Mouse (Mus musculus) hindbrain, postnatal 0 days (tissue): ENCODE measurements around the gene Plekhg3. TPM values are rescaled to one million over a fixed set of nuclear protein-coding genes. Genes with fewer than 3 reads are reported as not detected.

Experiments used
- ATAC-seq: fragments of 200-750 bp; cut with Nextera tagmentation; 2 replicates; pipeline ENCODE4 v1.8.0; 2017; ENCODE audit warnings: mild to moderate bottlenecking, moderate TSS enrichment, moderate library complexity
- DNase-seq: peaks from one replicate; pipeline ENCODE4 v3.0.0-alpha.2; 2015; ENCODE audit warnings: low spot score
- H3K27ac ChIP-seq: fragments of 300-500 bp; sonication (generic); 2 replicates; pipeline ENCODE4 v1.5.1; 2014; ENCODE audit warnings: mild to moderate bottlenecking
- H3K27me3 ChIP-seq: fragments of 300-500 bp; sonication (generic); 2 replicates; pipeline ENCODE4 v1.6.1; 2014; ENCODE audit warnings: low read length, mixed read lengths; ENCODE audit not compliant: insufficient read depth
- H3K36me3 ChIP-seq: fragments of 300-500 bp; sonication (generic); 2 replicates; pipeline ENCODE4 v1.6.1; 2014; ENCODE audit warnings: low read length, mixed read lengths; ENCODE audit not compliant: insufficient read depth
- H3K4me1 ChIP-seq: fragments of 300-500 bp; sonication (generic); 2 replicates; pipeline ENCODE4 v1.6.1; 2014; ENCODE audit warnings: antibody characterized with exemption, low read length, mixed read lengths; ENCODE audit not compliant: insufficient read depth
- H3K4me2 ChIP-seq: fragments of 300-500 bp; sonication (generic); 2 replicates; pipeline ENCODE4 v1.6.1; 2014; ENCODE audit warnings: low read depth, mild to moderate bottlenecking, low read length, moderate library complexity, mixed read lengths
- H3K4me3 ChIP-seq: fragments of 300-500 bp; sonication (generic); 2 replicates; pipeline ENCODE4 v1.5.1; 2014; ENCODE audit warnings: low read length
- H3K9ac ChIP-seq: fragments of 300-500 bp; sonication (generic); replicated peaks from 2 replicates; pipeline ENCODE4 v1.6.1; 2014; ENCODE audit warnings: mild to moderate bottlenecking, low read length, moderate library complexity, mixed read lengths
- H3K9me3 ChIP-seq: fragments of 300-500 bp; sonication (generic); 2 replicates; pipeline ENCODE4 v1.6.1; 2016; ENCODE audit warnings: low read length, mixed read lengths
- CTCF ChIP-seq: IDR thresholded peaks from 2 replicates; pipeline ENCODE4 v1.5.1; 2016; ENCODE audit warnings: antibody characterized with exemption, control low read depth, low read depth
- WGBS: fragments of 180-500 bp; shearing (Covaris S2); extraction: QIAGEN DNeasy Blood & Tissue Kit; methylation state at CpG from one replicate; pipeline ENCODE4 v1.1.7; 2014; 5-methylcytosine and 5-hydroxymethylcytosine counted together
- polyA plus RNA-seq: library from polyadenylated mRNA; unstranded; fragments of >200 nt; fragmentation: Nextera tagmentation; extraction: Ambion mirVana; gene quantifications from 2 replicates; pipeline ENCODE4 v1.2.1, GENCODE M21; 2015
- total RNA-seq: library from RNA; depleted of rRNA; stranded (reverse); fragments of >200 nt; gene quantifications from 2 replicates; pipeline ENCODE4 v1.2.3, GENCODE M21; 2014

Gene Plekhg3
- total and polyA plus RNA-seq, 2 experiments from 2014 or later = 1.8 to 5.4 TPM

DNA sequence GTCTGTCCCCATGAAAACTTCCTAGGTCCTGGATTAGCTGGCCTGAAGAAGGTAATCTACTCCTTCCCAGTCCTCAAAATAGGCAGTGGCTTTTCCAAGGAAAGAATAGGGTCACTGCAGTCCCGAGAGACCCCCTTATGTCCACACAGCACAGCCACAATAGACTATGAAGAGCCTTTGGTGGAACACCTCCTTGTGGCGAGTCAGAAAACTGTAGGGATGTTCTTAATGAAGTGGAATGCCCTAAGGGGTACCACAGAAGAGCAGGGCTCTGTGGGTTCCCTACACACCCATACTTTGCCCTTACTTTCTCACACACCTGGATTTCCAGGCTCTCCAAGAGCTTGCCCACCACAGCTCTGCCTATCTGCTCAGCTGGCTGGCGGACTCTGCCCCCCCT is 75.1 kb downstream of the Plekhg3 start:
- TF ChIP-seq CTCF = peak; percentile 38
- H3K4me1 ChIP-seq = 0 out of 2 replicates have a peak, but pooled peaks cover 3% of the 10 kb centered on the region
- ATAC-seq = no peak
- H3K9ac ChIP-seq = no peak overlapping the region
- no peak overlapping the region for H3K4me3 ChIP-seq
- no peak overlapping the region for H3K27ac ChIP-seq
- peaks cover 9% of the 10 kb centered on the region for H3K36me3 ChIP-seq
- H3K4me2 ChIP-seq = no peak overlapping the region
- 57% methylated on average over 3 of the region's 3 CpGs for WGBS
- no peak for DNase-seq
- no peaks in the 10 kb centered on the region for H3K27me3 ChIP-seq
- H3K9me3 ChIP-seq = no peaks in the 10 kb centered on the region

DNA sequence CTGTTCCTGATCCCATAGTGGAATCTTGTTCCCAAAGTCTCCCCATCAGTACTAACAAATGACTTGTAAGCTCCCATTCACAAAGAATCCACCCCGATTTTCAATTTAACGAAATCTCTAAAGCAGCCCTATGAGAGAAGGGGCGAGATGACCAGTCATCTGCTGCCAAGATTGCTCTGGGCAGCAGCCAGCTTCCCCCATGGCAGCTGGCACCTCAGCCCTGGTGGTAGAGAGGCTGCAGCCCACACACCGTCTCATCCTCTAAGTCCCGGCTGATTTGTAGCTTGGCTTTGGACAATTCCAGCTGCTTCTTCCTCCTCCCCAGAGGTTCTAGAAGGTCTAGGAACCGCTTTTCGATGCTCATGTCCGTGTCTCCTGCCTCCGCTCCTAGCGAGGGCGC is 77.5 kb downstream of the Plekhg3 start:
- DNase-seq (peak; percentile 74), ATAC-seq (peak; percentile 44; the same call in 1 of the 2 replicates)
- peak; percentile 35 for TF ChIP-seq CTCF
- 65% methylated on average over 11 of the region's 11 CpGs for WGBS
- no peak overlapping the region for H3K9ac ChIP-seq
- 0 out of 2 replicates have a peak, but pooled peaks cover 9% of the 10 kb centered on the region for H3K36me3 ChIP-seq
- no peaks in the 10 kb centered on the region for H3K9me3 ChIP-seq
- H3K27ac ChIP-seq = no peak overlapping the region
- no peaks in the 10 kb centered on the region for H3K27me3 ChIP-seq
- 0 out of 2 replicates have a peak, but pooled peaks cover 3% of the 10 kb centered on the region for H3K4me1 ChIP-seq
- no peak overlapping the region for H3K4me3 ChIP-seq
- 0 out of 2 replicates have a peak overlapping the region, but pooled peaks have one; percentile 13 for H3K4me2 ChIP-seq

DNA sequence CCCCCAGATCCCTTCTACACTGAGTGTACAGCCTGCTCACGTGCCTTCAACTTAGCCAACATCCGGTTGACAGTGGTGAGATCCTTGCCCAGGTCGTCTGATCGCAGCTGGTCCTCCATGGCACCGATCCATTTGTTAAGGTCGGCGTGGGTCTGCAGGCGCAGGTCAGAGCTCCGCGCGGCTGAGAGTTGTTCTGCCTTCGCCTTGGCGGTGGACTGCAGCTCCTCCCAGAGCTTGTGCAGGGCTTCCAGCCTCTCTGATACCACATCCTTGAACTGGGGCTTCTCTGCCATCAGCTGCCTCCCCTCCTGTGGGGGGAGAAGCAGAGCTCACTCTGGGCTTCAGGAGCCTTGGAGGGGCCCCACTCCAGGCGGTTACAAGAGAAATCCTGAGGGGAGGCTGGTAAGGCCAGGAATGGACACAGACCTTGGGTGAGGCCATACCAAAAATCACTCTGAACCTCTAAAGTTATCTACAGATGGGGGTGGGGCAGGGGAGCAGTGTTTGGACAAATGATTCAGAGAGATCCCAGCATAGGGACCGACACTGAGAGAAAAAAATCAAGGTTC is 78.4 kb downstream of the Plekhg3 start:
- Histone ChIP-seq H3K9me3 (no peaks in the 10 kb centered on the region), H3K36me3 (0 out of 2 replicates have a peak, but pooled peaks cover 6% of the 10 kb centered on the region), H3K27ac (no peak overlapping the region), H3K9ac (no peak overlapping the region), H3K4me1 (0 out of 2 replicates have a peak, but pooled peaks cover 3% of the 10 kb centered on the region), H3K27me3 (no peaks in the 10 kb centered on the region), H3K4me2 (no peak overlapping the region), H3K4me3 (no peak overlapping the region)
- no peak for TF ChIP-seq CTCF
- no peak for DNase-seq
- WGBS = 83% methylated on average over 15 of the region's 15 CpGs
- ATAC-seq = no peak

DNA sequence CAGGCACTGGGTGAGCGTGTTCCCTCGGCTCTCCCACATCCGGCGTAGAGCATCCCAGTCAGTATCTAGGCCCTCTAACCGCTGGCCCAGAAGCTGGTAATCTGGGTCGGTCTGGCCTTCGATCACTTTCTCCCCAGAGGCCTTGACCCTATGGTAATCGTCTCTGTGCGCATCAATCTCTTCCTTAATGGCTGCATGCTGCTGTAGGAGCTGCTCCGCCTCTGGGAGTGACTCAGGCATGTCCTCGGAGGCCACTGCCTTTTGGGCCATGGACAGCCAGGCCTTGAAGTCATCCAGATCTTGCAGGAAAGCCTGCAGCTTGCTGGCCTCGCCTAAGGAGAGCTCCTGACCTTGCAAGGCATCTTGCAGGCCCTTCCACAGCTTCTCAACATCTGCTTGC is 81.9 kb downstream of the Plekhg3 start:
- WGBS = 83% methylated on average over 12 of the region's 12 CpGs
- Histone ChIP-seq H3K4me3 (no peak overlapping the region), H3K9ac (no peak overlapping the region), H3K9me3 (no peaks in the 10 kb centered on the region), H3K4me1 (no peaks in the 10 kb centered on the region), H3K27me3 (no peaks in the 10 kb centered on the region), H3K4me2 (no peak overlapping the region), H3K36me3 (0 out of 2 replicates have a peak, but pooled peaks cover 6% of the 10 kb centered on the region), H3K27ac (no peak overlapping the region)
- TF ChIP-seq CTCF = no peak
- ATAC-seq (no peak), DNase-seq (no peak)

DNA sequence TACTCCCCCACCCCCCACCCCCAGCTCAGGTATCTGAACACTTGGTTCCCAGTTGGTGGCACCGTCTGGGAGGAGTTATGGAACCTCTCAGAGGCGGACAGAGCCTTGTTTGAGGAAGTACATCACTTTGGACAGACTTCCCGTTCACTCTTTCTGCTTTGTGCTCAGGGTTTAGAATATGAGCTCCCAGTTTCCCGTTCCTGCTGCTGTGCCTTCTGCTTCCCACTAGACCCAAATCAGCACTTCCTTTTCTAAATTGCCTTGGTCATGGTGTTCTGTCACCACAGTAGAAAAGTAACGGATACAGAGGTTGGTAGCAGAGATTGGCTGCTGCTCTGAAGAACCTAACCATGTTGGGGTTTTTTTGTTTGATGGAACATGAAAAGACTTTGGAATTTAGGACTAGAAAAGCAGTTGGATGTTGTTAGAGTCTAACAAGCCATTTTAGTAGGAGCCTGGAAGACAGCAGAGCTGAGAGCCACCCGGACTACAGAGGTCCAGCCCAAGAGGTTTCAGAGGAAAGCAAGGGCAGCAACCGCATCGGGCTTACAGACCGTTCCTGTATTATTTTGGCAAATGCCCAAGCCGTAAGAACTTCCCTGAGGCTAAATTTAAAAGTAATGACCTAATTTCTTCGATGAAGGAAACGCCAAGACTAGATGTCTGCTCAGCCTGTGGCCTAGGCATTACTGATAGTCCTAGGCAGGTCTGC is 84.3 kb downstream of the Plekhg3 start:
- no peaks in the 10 kb centered on the region for H3K27me3 ChIP-seq
- 0 out of 2 replicates have a peak, but pooled peaks cover 6% of the 10 kb centered on the region for H3K36me3 ChIP-seq
- no peak overlapping the region for H3K4me2 ChIP-seq
- no peak for TF ChIP-seq CTCF
- WGBS = 48% methylated on average over 12 of the region's 12 CpGs
- H3K9ac ChIP-seq = no peak overlapping the region
- H3K27ac ChIP-seq = peak overlapping the region; percentile 1; the same call in 1 of the 2 replicates
- no peak overlapping the region for H3K4me3 ChIP-seq
- no peaks in the 10 kb centered on the region for H3K4me1 ChIP-seq
- DNase-seq (no peak), ATAC-seq (no peak)
- H3K9me3 ChIP-seq = no peaks in the 10 kb centered on the region

DNA sequence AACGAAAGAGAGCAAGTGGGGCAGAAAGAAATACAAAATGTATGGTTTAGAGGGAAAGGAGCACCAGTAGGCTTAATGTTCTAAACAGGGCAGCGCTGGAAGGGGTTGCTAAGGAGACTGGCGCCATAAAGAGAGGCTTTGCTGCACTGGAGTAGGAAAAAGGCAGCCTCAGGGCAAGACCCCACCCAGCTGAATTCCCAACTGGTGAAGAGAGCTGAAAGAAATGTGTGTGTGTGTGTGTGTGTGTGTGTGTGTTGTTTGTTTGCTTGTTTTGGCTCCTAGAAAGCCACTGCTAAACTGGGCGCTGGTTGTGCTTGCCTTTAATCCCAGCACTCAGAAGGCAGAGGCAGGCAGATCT is 84.9 kb downstream of the Plekhg3 start:
- Histone ChIP-seq H3K36me3 (0 out of 2 replicates have a peak, but pooled peaks cover 1% of the 10 kb centered on the region), H3K27ac (peak overlapping the region; percentile 1; the same call in 1 of the 2 replicates), H3K4me2 (no peak overlapping the region), H3K4me3 (no peak overlapping the region), H3K4me1 (no peaks in the 10 kb centered on the region), H3K9ac (no peak overlapping the region), H3K9me3 (no peaks in the 10 kb centered on the region), H3K27me3 (no peaks in the 10 kb centered on the region)
- DNase-seq (no peak), ATAC-seq (no peak)
- TF ChIP-seq CTCF = no peak
- WGBS = 58% methylated on average over 4 of the region's 4 CpGs

DNA sequence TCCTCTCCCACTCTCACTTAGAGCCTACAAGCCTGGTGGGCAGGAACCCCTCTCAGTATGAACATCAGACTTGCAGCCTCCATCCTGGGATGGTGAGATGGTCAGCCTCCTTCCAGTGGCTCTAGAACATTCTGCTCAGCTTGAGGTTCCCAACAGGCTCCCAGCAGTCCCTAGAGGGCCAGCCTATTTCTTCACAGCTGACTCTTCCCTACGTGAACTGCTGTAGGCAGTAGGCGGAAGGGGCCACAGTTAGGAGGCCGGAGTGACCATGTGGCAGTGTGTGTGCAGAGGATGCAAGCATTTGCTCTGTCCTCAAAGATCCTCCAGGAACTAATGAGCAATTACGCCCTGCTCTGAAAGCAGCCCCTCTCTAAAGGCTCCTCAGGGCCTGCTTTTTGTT is 87.5 kb downstream of the Plekhg3 start:
- Histone ChIP-seq H3K4me1 (no peaks in the 10 kb centered on the region), H3K27ac (no peak overlapping the region), H3K4me2 (no peak overlapping the region), H3K9me3 (no peaks in the 10 kb centered on the region), H3K36me3 (peaks cover 7% of the 10 kb centered on the region; the same call in 1 of the 2 replicates), H3K4me3 (no peak overlapping the region), H3K27me3 (no peaks in the 10 kb centered on the region), H3K9ac (no peak overlapping the region)
- 62% methylated on average over 4 of the region's 4 CpGs for WGBS
- TF ChIP-seq CTCF = no peak
- no peak for ATAC-seq
- no peak for DNase-seq
